ENCODE assay signal across 29 mouse cellular contexts in genomic region chr5:16297170-16297771, GRCm38 (mm10).
DNase-seq lines count a peak whose midpoint lies in the region; ATAC-seq and TF ChIP-seq lines count a peak whose summit lies in the region.
"Had no signal": no experiment of that assay in that cellular context is flagged by ENCODE, and none has a peak within 500 bp of the region (broad histone marks: within the 10 kb centered on the region; RNA-seq: fewer than 3 reads in every experiment).

No protein-coding gene starts in this region.

- ATAC-seq in embryonic facial prominence, embryonic 14.5 days (ENCODE audit: low read depth): peak; percentile 68; the same call in 1 of the 2 replicates
- no peak for ATAC-seq in kidney, postnatal 0 days (replicated peaks; ENCODE audit: low FRiP score, low read depth)
- peak; percentile 80 for ATAC-seq in Patski
- ATAC-seq: forebrain, embryonic 16.5 days; midbrain, embryonic 13.5 days had no signal

- DNase-seq in embryonic facial prominence, embryonic 14.5 days (ENCODE audit: low spot score): peak; percentile 65
- no peak for DNase-seq in embryonic facial prominence, embryonic 10.5 days (ENCODE audit: low spot score)
- peak; percentile 46 for DNase-seq in kidney, postnatal 0 days (ENCODE audit: low spot score)
- DNase-seq in kidney, postnatal 14 days: no peak
- DNase-seq in Patski (ENCODE audit: low read depth, low spot score): peak; percentile 31
- no peak for DNase-seq in layer of hippocampus, postnatal 25 days (ENCODE audit: extremely low spot score in 1 of 2, low spot score in 1 of 2)
- no peak for DNase-seq in right cerebral cortex, postnatal 4 days
- DNase-seq: adrenal gland, postnatal 10 days; cerebellum, adult 11 months; cerebellum, adult 9-11 months; gastrocnemius, adult 2 months; heart, postnatal 36 days; layer of hippocampus, adult 9-11 months; liver; lung, postnatal 36 days; retina, postnatal 1 day; right cerebral cortex, postnatal 25 days had no signal

- no peak overlapping the region for H3K27ac ChIP-seq in embryonic facial prominence, embryonic 14.5 days (replicated peaks; ENCODE audit: low read depth, low read length)
- H3K27ac ChIP-seq in embryonic facial prominence, embryonic 10.5 days (replicated peaks): no peak overlapping the region
- no peak overlapping the region for H3K27ac ChIP-seq in kidney, postnatal 0 days
- H3K27ac ChIP-seq: embryonic facial prominence, embryonic 12.5 days; gastrocnemius, adult 2 months; heart, embryonic 15.5 days; hindbrain, embryonic 13.5 days; kidney, embryonic 15.5 days; left cerebral cortex, adult 2 months; liver, embryonic 15.5 days; lung, embryonic 15.5 days; midbrain, embryonic 13.5 days; neural tube, embryonic 13.5 days had no signal

- H3K9ac ChIP-seq in embryonic facial prominence, embryonic 14.5 days (ENCODE audit: low read depth, low read length): no peak overlapping the region
- H3K9ac ChIP-seq in kidney, postnatal 0 days (ENCODE audit: low read depth, low read length): no peak overlapping the region
- H3K9ac ChIP-seq: embryonic facial prominence, embryonic 12.5 days; heart, embryonic 15.5 days; hindbrain, embryonic 13.5 days; kidney, embryonic 15.5 days; liver, embryonic 15.5 days; lung, embryonic 15.5 days; midbrain, embryonic 13.5 days; neural tube, embryonic 13.5 days had no signal

- 57% methylated on average over 4 of the region's 4 CpGs for WGBS in embryonic facial prominence, embryonic 14.5 days
- WGBS in embryonic facial prominence, embryonic 10.5 days: 81% methylated on average over 4 of the region's 4 CpGs
- 51% methylated on average over 4 of the region's 4 CpGs for WGBS in kidney, postnatal 0 days

- no peak for TF ChIP-seq POLR2A in myocyte (IDR thresholded peaks at IDR 0.05; ENCODE audit: insufficient read length, low read depth)

- no peaks in the 10 kb centered on the region for H3K9me3 ChIP-seq in embryonic facial prominence, embryonic 14.5 days (ENCODE audit: control insufficient read depth, low read length)
- no peaks in the 10 kb centered on the region for H3K9me3 ChIP-seq in embryonic facial prominence, embryonic 10.5 days
- no peaks in the 10 kb centered on the region for H3K9me3 ChIP-seq in kidney, postnatal 0 days (replicated peaks; ENCODE audit: low read length)
- H3K9me3 ChIP-seq: embryonic facial prominence, embryonic 12.5 days; heart, embryonic 15.5 days; hindbrain, embryonic 13.5 days; kidney, embryonic 15.5 days; liver, embryonic 15.5 days; lung, embryonic 15.5 days; megakaryocyte, embryonic 14.5 days; midbrain, embryonic 13.5 days; neural tube, embryonic 13.5 days had no signal

- POLR2A ChIA-PET in Patski (lab: Charles Lee): no interaction called here

- H3K27me3 ChIP-seq in embryonic facial prominence, embryonic 14.5 days (replicated peaks; ENCODE audit: control insufficient read depth, insufficient read depth, low read length): no peaks in the 10 kb centered on the region
- H3K27me3 ChIP-seq in embryonic facial prominence, embryonic 10.5 days (replicated peaks; ENCODE audit: low read depth, poor library complexity, severe bottlenecking): no peaks in the 10 kb centered on the region
- H3K27me3 ChIP-seq in kidney, postnatal 0 days (ENCODE audit: insufficient read depth, low read length): no peaks in the 10 kb centered on the region
- no peaks in the 10 kb centered on the region for H3K27me3 ChIP-seq in Patski
- no peaks in the 10 kb centered on the region for H3K27me3 ChIP-seq in myocyte (ENCODE audit: control insufficient read depth, insufficient read depth, insufficient read length)
- H3K27me3 ChIP-seq: embryonic facial prominence, embryonic 12.5 days; heart, embryonic 15.5 days; hindbrain, embryonic 13.5 days; kidney, embryonic 15.5 days; liver, embryonic 15.5 days; lung, embryonic 15.5 days; megakaryocyte, embryonic 14.5 days; midbrain, embryonic 13.5 days; neural tube, embryonic 13.5 days had no signal

- no peak overlapping the region for H3K4me3 ChIP-seq in embryonic facial prominence, embryonic 14.5 days (ENCODE audit: low read depth, low read length)
- H3K4me3 ChIP-seq in embryonic facial prominence, embryonic 10.5 days: no peak overlapping the region
- H3K4me3 ChIP-seq in kidney, postnatal 0 days (replicated peaks; ENCODE audit: low read depth, low read length): no peak overlapping the region
- H3K4me3 ChIP-seq in myocyte: no peak overlapping the region
- H3K4me3 ChIP-seq: embryonic facial prominence, embryonic 12.5 days; gastrocnemius, adult 2 months; heart, embryonic 15.5 days; hindbrain, embryonic 13.5 days; kidney, embryonic 15.5 days; left cerebral cortex, adult 2 months; liver, embryonic 15.5 days; lung, embryonic 15.5 days; megakaryocyte, embryonic 14.5 days; midbrain, embryonic 13.5 days; neural tube, embryonic 13.5 days had no signal

- no peak overlapping the region for H3ac ChIP-seq in myocyte (ENCODE audit: control insufficient read depth, insufficient read length)

- no peaks in the 10 kb centered on the region for H3K79me2 ChIP-seq in myocyte (ENCODE audit: control insufficient read depth, insufficient read depth)

- H3K4me2 ChIP-seq in embryonic facial prominence, embryonic 14.5 days (ENCODE audit: low read depth, low read length): no peak overlapping the region
- H3K4me2 ChIP-seq in kidney, postnatal 0 days (ENCODE audit: low read length): no peak overlapping the region
- H3K4me2 ChIP-seq in myocyte (ENCODE audit: low read depth): peak overlapping the region; percentile 30
- H3K4me2 ChIP-seq: embryonic facial prominence, embryonic 12.5 days; heart, embryonic 15.5 days; hindbrain, embryonic 13.5 days; kidney, embryonic 15.5 days; liver, embryonic 15.5 days; lung, embryonic 15.5 days; midbrain, embryonic 13.5 days; neural tube, embryonic 13.5 days had no signal

- TF ChIP-seq CTCF in kidney, postnatal 0 days (IDR thresholded peaks at IDR 0.05; ENCODE audit: low read depth): no peak
- no peak for TF ChIP-seq CTCF in Patski (IDR thresholded peaks at IDR 0.05)

- CTCF ChIA-PET in Patski (lab: Charles Lee): no interaction called here

- peaks cover 5% of the 10 kb centered on the region; the same call in 1 of the 2 replicates for H3K4me1 ChIP-seq in embryonic facial prominence, embryonic 14.5 days (ENCODE audit: control insufficient read depth, insufficient read depth, low read length)
- no peaks in the 10 kb centered on the region for H3K4me1 ChIP-seq in embryonic facial prominence, embryonic 10.5 days
- H3K4me1 ChIP-seq in kidney, postnatal 0 days (replicated peaks; ENCODE audit: insufficient read depth, low read length): no peaks in the 10 kb centered on the region
- H3K4me1 ChIP-seq: embryonic facial prominence, embryonic 12.5 days; heart, embryonic 15.5 days; kidney, embryonic 15.5 days; liver, embryonic 15.5 days; lung, embryonic 15.5 days; megakaryocyte, embryonic 14.5 days; midbrain, embryonic 13.5 days had no signal

- no peaks in the 10 kb centered on the region for H3K36me3 ChIP-seq in embryonic facial prominence, embryonic 14.5 days (ENCODE audit: control insufficient read depth, insufficient read depth, low read length)
- no peaks in the 10 kb centered on the region for H3K36me3 ChIP-seq in embryonic facial prominence, embryonic 10.5 days (replicated peaks)
- H3K36me3 ChIP-seq in kidney, postnatal 0 days (ENCODE audit: insufficient read depth, low read length): no peaks in the 10 kb centered on the region
- H3K36me3 ChIP-seq in myocyte (ENCODE audit: control insufficient read depth, insufficient read depth): peaks cover 5% of the 10 kb centered on the region
- H3K36me3 ChIP-seq: embryonic facial prominence, embryonic 12.5 days; heart, embryonic 15.5 days; hindbrain, embryonic 13.5 days; kidney, embryonic 15.5 days; liver, embryonic 15.5 days; lung, embryonic 15.5 days; midbrain, embryonic 13.5 days; neural tube, embryonic 13.5 days had no signal

- in situ Hi-C loops in Patski (cut with MboI; ENCODE audit: low pct_unique_long_range_greater_than_20kb): no loop called here

TF ChIP-seq in myocyte, 11 proteins besides CTCF, POLR2A, EP300 and RAD21:
- TF ChIP-seq SRF (IDR thresholded peaks at IDR 0.05; ENCODE audit: control insufficient read depth, insufficient read length, low read depth): no peak
- no peak for TF ChIP-seq TCF12 (IDR thresholded peaks at IDR 0.05; ENCODE audit: insufficient read depth, poor library complexity, severe bottlenecking)
- no peak for TF ChIP-seq MYOG (IDR thresholded peaks at IDR 0.05; ENCODE audit: control insufficient read depth in 1 of 3, insufficient read depth in 1 of 3, insufficient read length in 2 of 3, low read depth in 2 of 3)

Comparison
In these comparisons a context has a peak if more than half of its experiments do, and no peak if none do; other contexts are left out.
1. DNase-seq: peak in embryonic facial prominence, embryonic 14.5 days (single experiment), kidney, postnatal 0 days (single experiment) and Patski (single experiment); none in embryonic facial prominence, embryonic 10.5 days (single experiment), kidney, postnatal 14 days (single experiment), layer of hippocampus, postnatal 25 days (0 of 2) and right cerebral cortex, postnatal 4 days (single experiment).